Mouse (Mus musculus) erythroblast, embryonic 14.5 days (primary cell): ENCODE measurements at regions not wholly inside any gene's neighbourhood (a gene's known extent, or its start where the extent isn't known, plus 50 kb on each side); places are given as distances from the start of the nearest gene placed in this dataset.

ENCODE experiments used
- GATA1 ChIP-seq: IDR thresholded peaks from 2 replicates; pipeline ENCODE4 v1.6.1; 2012; ENCODE audit warnings: low read length, inconsistent platforms, mixed read lengths
- TAL1 ChIP-seq: IDR thresholded peaks from 3 replicates; pipeline ENCODE4 v1.6.1; 2012; ENCODE audit warnings: low read length, inconsistent platforms, mixed read lengths

DNA sequence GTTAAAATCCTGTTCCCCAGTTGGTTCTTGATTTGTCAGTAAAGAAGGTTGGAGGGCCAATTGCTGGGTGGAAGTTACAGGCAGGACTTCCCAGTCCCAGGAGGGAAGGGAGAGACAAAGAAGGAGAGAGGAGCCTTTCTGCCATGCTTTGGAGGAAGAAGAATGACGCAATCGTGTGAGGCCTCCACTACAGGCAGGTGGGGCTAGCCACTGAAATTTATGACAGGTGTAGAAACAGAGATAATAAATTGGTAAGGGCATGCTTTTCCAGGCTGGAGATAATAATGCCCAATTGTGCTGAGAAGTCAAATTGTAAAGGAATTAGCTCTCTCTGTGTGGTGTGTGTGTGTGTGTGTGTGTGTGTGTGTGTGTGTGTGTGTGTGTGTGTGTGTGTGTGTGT, 135.0 kb upstream of the Zfp637 start:
- TF ChIP-seq GATA1 (no peak), TAL1 (no peak)
